Mouse (Mus musculus): ENCODE measurements around the gene Wfdc1.

DNA sequence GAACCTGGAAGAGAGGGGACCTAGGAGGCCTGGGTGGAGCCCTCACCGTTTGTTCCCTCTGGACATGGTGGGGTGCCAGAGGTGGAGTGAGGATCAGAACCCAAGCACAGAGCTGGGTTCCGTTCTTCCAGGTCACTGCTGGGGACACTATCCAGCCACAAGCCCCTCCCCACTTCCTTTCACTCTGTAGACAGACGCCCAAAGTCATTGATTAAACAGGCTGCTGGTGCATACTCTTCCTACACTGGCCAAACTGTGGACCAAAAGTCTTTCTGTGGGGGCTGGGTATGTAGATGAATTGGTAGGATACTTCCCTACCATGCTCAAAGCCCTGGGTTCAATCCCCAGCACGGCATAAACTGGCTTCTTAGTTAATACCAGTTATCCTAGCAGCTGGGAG lies 25.8 kb downstream of the Wfdc1 start:
- TF ChIP-seq CTCF (IDR thresholded peaks at IDR 0.05; ENCODE audit: low read depth, low read length) (no peak), GATA1 (IDR thresholded peaks at IDR 0.05; ENCODE audit: borderline replicate concordance, low read length) (no peak), GATA2 (IDR thresholded peaks at IDR 0.05; ENCODE audit: borderline replicate concordance, low read depth, low read length) (no peak), TAL1 (conservative IDR thresholded peaks at IDR 0.05; ENCODE audit: low read depth, low read length) (no peak), POLR2AphosphoS5 (IDR thresholded peaks at IDR 0.05; ENCODE audit: insufficient replicate concordance, low read depth, low read length) (no peak)

Measured in G1E (cell line).